Mouse (Mus musculus) limb, embryonic 13.5 days (tissue): ENCODE measurements at regions not wholly inside any gene's neighbourhood (a gene's known extent, or its start where the extent isn't known, plus 50 kb on each side); places are given as distances from the start of the nearest gene placed in this dataset.

ENCODE experiments used
- ATAC-seq: fragments of 200-750 bp; cut with Nextera tagmentation; 2 replicates; pipeline ENCODE4 v1.8.0; 2017; ENCODE audit warnings: low read depth, moderate number of reproducible peaks, moderate TSS enrichment; ENCODE audit not compliant: low FRiP score
- H3K27ac ChIP-seq: fragments of 300-500 bp; sonication (generic); 2 replicates; pipeline ENCODE4 v1.5.1; 2015; ENCODE audit warnings: inconsistent platforms, mild to moderate bottlenecking, moderate library complexity
- H3K27me3 ChIP-seq: fragments of 300-500 bp; sonication (generic); 2 replicates; pipeline ENCODE4 v1.6.1; 2015; ENCODE audit warnings: mild to moderate bottlenecking, inconsistent platforms
- H3K36me3 ChIP-seq: fragments of 300-500 bp; sonication (generic); 2 replicates; pipeline ENCODE4 v1.6.1; 2015; ENCODE audit warnings: inconsistent platforms, mild to moderate bottlenecking, moderate library complexity
- H3K4me1 ChIP-seq: fragments of 300-500 bp; sonication (generic); 2 replicates; pipeline ENCODE4 v1.6.1; 2015; ENCODE audit warnings: inconsistent platforms
- H3K4me2 ChIP-seq: fragments of 300-500 bp; sonication (generic); replicated peaks from 2 replicates; pipeline ENCODE4 v1.6.1; 2015; ENCODE audit warnings: inconsistent platforms, mild to moderate bottlenecking, moderate library complexity
- H3K4me3 ChIP-seq: fragments of 300-500 bp; sonication (generic); 2 replicates; pipeline ENCODE4 v1.5.1; 2015; ENCODE audit warnings: moderate library complexity, mild to moderate bottlenecking, inconsistent platforms
- H3K9ac ChIP-seq: fragments of 300-500 bp; sonication (generic); 2 replicates; pipeline ENCODE4 v1.6.1; 2015; ENCODE audit warnings: mild to moderate bottlenecking, inconsistent platforms
- H3K9me3 ChIP-seq: fragments of 300-500 bp; sonication (generic); 2 replicates; pipeline ENCODE4 v1.6.1; 2016; ENCODE audit warnings: inconsistent platforms
- WGBS: fragments of 180-500 bp; shearing (Covaris S2); methylation state at CpG from one replicate; pipeline ENCODE4 v1.1.7; 2015; 5-methylcytosine and 5-hydroxymethylcytosine counted together

- H3K9ac ChIP-seq: no peak overlapping the region
- no peak overlapping the region for H3K4me3 ChIP-seq
- H3K27me3 ChIP-seq: no peaks in the 10 kb centered on the region
- WGBS: 91% methylated on average over 3 of the region's 3 CpGs
- no peak for ATAC-seq
- no peak overlapping the region for H3K4me2 ChIP-seq
- no peaks in the 10 kb centered on the region for H3K9me3 ChIP-seq
- H3K4me1 ChIP-seq: no peaks in the 10 kb centered on the region
- no peaks in the 10 kb centered on the region for H3K36me3 ChIP-seq
- no peak overlapping the region for H3K27ac ChIP-seq
These were observed 92.0 kb downstream of the S1pr1 start for GRCm38 (mm10) chr3:115622920-115623319.

- 80% methylated on average over 2 of the region's 2 CpGs for WGBS
These were observed 92.6 kb downstream of the S1pr1 start for GRCm38 (mm10) chr3:115622300-115622699.

GRCm38 (mm10) chr3:115619970-115620369 is 94.9 kb downstream of the S1pr1 start:
- H3K4me1 ChIP-seq: no peaks in the 10 kb centered on the region
- H3K4me3 ChIP-seq: no peak overlapping the region
- H3K9ac ChIP-seq: no peak overlapping the region
- 60% methylated on average over 3 of the region's 3 CpGs for WGBS
- no peak overlapping the region for H3K27ac ChIP-seq
- H3K9me3 ChIP-seq: no peaks in the 10 kb centered on the region
- H3K36me3 ChIP-seq: no peaks in the 10 kb centered on the region
- no peak for ATAC-seq
- H3K4me2 ChIP-seq: no peak overlapping the region
- no peaks in the 10 kb centered on the region for H3K27me3 ChIP-seq

More at GRCm38 (mm10) chr3:115622300-115622699, 92.6 kb downstream of the S1pr1 start:
- no peak overlapping the region for H3K4me3 ChIP-seq
- no peaks in the 10 kb centered on the region for H3K9me3 ChIP-seq
- H3K36me3 ChIP-seq: no peaks in the 10 kb centered on the region
- H3K27me3 ChIP-seq: no peaks in the 10 kb centered on the region
- H3K9ac ChIP-seq: no peak overlapping the region
- H3K4me2 ChIP-seq: no peak overlapping the region
- H3K4me1 ChIP-seq: no peaks in the 10 kb centered on the region
- no peak overlapping the region for H3K27ac ChIP-seq
- ATAC-seq: no peak

GRCm38 (mm10) chr3:115615994-115616598 is 98.8 kb downstream of the S1pr1 start:
- Histone ChIP-seq H3K36me3 (no peaks in the 10 kb centered on the region), H3K27me3 (no peaks in the 10 kb centered on the region), H3K4me1 (no peaks in the 10 kb centered on the region), H3K4me2 (no peak overlapping the region), H3K27ac (no peak overlapping the region), H3K9me3 (no peaks in the 10 kb centered on the region), H3K9ac (no peak overlapping the region), H3K4me3 (no peak overlapping the region)
- WGBS: 26% methylated on average over 7 of the region's 7 CpGs
- no peak for ATAC-seq

- no peaks in the 10 kb centered on the region for H3K36me3 ChIP-seq
- no peak overlapping the region for H3K4me2 ChIP-seq
- ATAC-seq: no peak
- no peak overlapping the region for H3K27ac ChIP-seq
- whole genome bisulfite sequencing: 87% methylated on average over 6 of the region's 6 CpGs
- no peaks in the 10 kb centered on the region for H3K4me1 ChIP-seq
- no peaks in the 10 kb centered on the region for H3K9me3 ChIP-seq
- H3K27me3 ChIP-seq: no peaks in the 10 kb centered on the region
- H3K9ac ChIP-seq: no peak overlapping the region
- no peak overlapping the region for H3K4me3 ChIP-seq
These were observed 102.0 kb downstream of the S1pr1 start for GRCm38 (mm10) chr3:115612859-115613258.

GRCm38 (mm10) chr3:115608087-115608486 is 106.8 kb downstream of the S1pr1 start:
- Histone ChIP-seq H3K9ac (no peak overlapping the region), H3K4me2 (no peak overlapping the region), H3K27me3 (no peaks in the 10 kb centered on the region), H3K4me3 (no peak overlapping the region), H3K36me3 (no peaks in the 10 kb centered on the region), H3K9me3 (no peaks in the 10 kb centered on the region), H3K27ac (no peak overlapping the region), H3K4me1 (no peaks in the 10 kb centered on the region)
- 89% methylated on average over 5 of the region's 5 CpGs for WGBS
- ATAC-seq: no peak

- no peak for ATAC-seq
- H3K4me3 ChIP-seq: no peak overlapping the region
- H3K27ac ChIP-seq: no peak overlapping the region
- H3K9ac ChIP-seq: no peak overlapping the region
- 53% methylated on average over 5 of the region's 5 CpGs for WGBS
- H3K27me3 ChIP-seq: no peaks in the 10 kb centered on the region
- H3K4me1 ChIP-seq: no peaks in the 10 kb centered on the region
- no peak overlapping the region for H3K4me2 ChIP-seq
- no peaks in the 10 kb centered on the region for H3K9me3 ChIP-seq
- no peaks in the 10 kb centered on the region for H3K36me3 ChIP-seq
These were observed 110.1 kb downstream of the S1pr1 start for GRCm38 (mm10) chr3:115604734-115605279.

- Histone ChIP-seq H3K9ac (no peak overlapping the region), H3K9me3 (no peaks in the 10 kb centered on the region), H3K4me3 (no peak overlapping the region), H3K27me3 (no peaks in the 10 kb centered on the region), H3K4me2 (no peak overlapping the region), H3K27ac (no peak overlapping the region), H3K36me3 (no peaks in the 10 kb centered on the region), H3K4me1 (no peaks in the 10 kb centered on the region)
- 83% methylated on average over 7 of the region's 7 CpGs for WGBS
- no peak for ATAC-seq
These were observed 110.6 kb downstream of the S1pr1 start for GRCm38 (mm10) chr3:115604267-115604666.

GRCm38 (mm10) chr3:115603803-115604202 is 111.1 kb downstream of the S1pr1 start:
- no peak overlapping the region for H3K4me3 ChIP-seq
- no peak for ATAC-seq
- H3K9ac ChIP-seq: no peak overlapping the region
- no peaks in the 10 kb centered on the region for H3K9me3 ChIP-seq
- H3K4me1 ChIP-seq: no peaks in the 10 kb centered on the region
- no peaks in the 10 kb centered on the region for H3K36me3 ChIP-seq
- no peaks in the 10 kb centered on the region for H3K27me3 ChIP-seq
- H3K27ac ChIP-seq: no peak overlapping the region
- WGBS: 49% methylated on average over 3 of the region's 3 CpGs
- no peak overlapping the region for H3K4me2 ChIP-seq

GRCm38 (mm10) chr3:115599281-115599680 is 115.6 kb downstream of the S1pr1 start:
- WGBS: 93% methylated on average over 2 of the region's 2 CpGs

GRCm38 (mm10) chr3:115596523-115596922 is 118.3 kb downstream of the S1pr1 start:
- Histone ChIP-seq H3K27ac (no peak overlapping the region), H3K27me3 (no peaks in the 10 kb centered on the region), H3K9ac (no peak overlapping the region), H3K4me3 (no peak overlapping the region), H3K9me3 (no peaks in the 10 kb centered on the region), H3K36me3 (no peaks in the 10 kb centered on the region), H3K4me1 (no peaks in the 10 kb centered on the region), H3K4me2 (no peak overlapping the region)
- ATAC-seq: no peak
- 34% methylated on average over 6 of the region's 6 CpGs for WGBS

More at GRCm38 (mm10) chr3:115599281-115599680, 115.6 kb downstream of the S1pr1 start:
- Histone ChIP-seq H3K36me3 (no peaks in the 10 kb centered on the region), H3K27me3 (no peaks in the 10 kb centered on the region), H3K4me1 (no peaks in the 10 kb centered on the region), H3K9ac (no peak overlapping the region), H3K4me2 (no peak overlapping the region), H3K27ac (no peak overlapping the region), H3K9me3 (no peaks in the 10 kb centered on the region), H3K4me3 (no peak overlapping the region)
- ATAC-seq: no peak

- no peak overlapping the region for H3K4me3 ChIP-seq
- H3K9me3 ChIP-seq: no peaks in the 10 kb centered on the region
- H3K36me3 ChIP-seq: no peaks in the 10 kb centered on the region
- H3K27me3 ChIP-seq: no peaks in the 10 kb centered on the region
- H3K4me1 ChIP-seq: no peaks in the 10 kb centered on the region
- no peak for ATAC-seq
- H3K27ac ChIP-seq: no peak overlapping the region
- 78% methylated on average over 5 of the region's 5 CpGs for WGBS
- H3K4me2 ChIP-seq: no peak overlapping the region
- H3K9ac ChIP-seq: no peak overlapping the region
These were observed 124.2 kb downstream of the S1pr1 start for GRCm38 (mm10) chr3:115590716-115591115.

- WGBS: 31% methylated on average over 2 of the region's 2 CpGs
- Histone ChIP-seq H3K27ac (no peak overlapping the region), H3K27me3 (no peaks in the 10 kb centered on the region), H3K4me1 (no peaks in the 10 kb centered on the region), H3K9ac (no peak overlapping the region), H3K4me3 (no peak overlapping the region), H3K36me3 (no peaks in the 10 kb centered on the region), H3K9me3 (no peaks in the 10 kb centered on the region), H3K4me2 (no peak overlapping the region)
- ATAC-seq: no peak
These were observed 126.3 kb downstream of the S1pr1 start for GRCm38 (mm10) chr3:115588585-115588984.
